Mouse (Mus musculus): ENCODE results near the gene Ttc7b.

Gene Ttc7b

GRCm38 (mm10) chr12:100381941-100382340 lies 138.7 kb downstream of the Ttc7b start:
- DNase-seq (ENCODE audit: low spot score): no peak

GRCm38 (mm10) chr12:100380697-100381291 lies 139.8 kb downstream of the Ttc7b start:
- no peak for DNase-seq (ENCODE audit: low spot score)

GRCm38 (mm10) chr12:100379833-100380232 lies 140.8 kb downstream of the Ttc7b start:
- no peak for DNase-seq (ENCODE audit: low spot score)

GRCm38 (mm10) chr12:100378266-100378665 lies 142.4 kb downstream of the Ttc7b start:
- DNase-seq (ENCODE audit: low spot score): no peak

GRCm38 (mm10) chr12:100377791-100378190 lies 142.8 kb downstream of the Ttc7b start:
- no peak for DNase-seq (ENCODE audit: low spot score)

GRCm38 (mm10) chr12:100375801-100376200 lies 144.8 kb downstream of the Ttc7b start:
- DNase-seq (ENCODE audit: low spot score): no peak

- no peak for DNase-seq (ENCODE audit: low spot score)
Measured at GRCm38 (mm10) chr12:100372785-100373184, 147.8 kb downstream of the Ttc7b start.

- DNase-seq (ENCODE audit: low spot score): no peak
Measured at GRCm38 (mm10) chr12:100372015-100372414, 148.6 kb downstream of the Ttc7b start.

GRCm38 (mm10) chr12:100369786-100370185 lies 150.8 kb downstream of the Ttc7b start:
- DNase-seq (ENCODE audit: low spot score): no peak

GRCm38 (mm10) chr12:100369220-100369619 lies 151.4 kb downstream of the Ttc7b start:
- DNase-seq (ENCODE audit: low spot score): no peak

- no peak for DNase-seq (ENCODE audit: low spot score)
Measured at GRCm38 (mm10) chr12:100361330-100361729, 159.3 kb downstream of the Ttc7b start.

GRCm38 (mm10) chr12:100358040-100358620 lies 162.5 kb downstream of the Ttc7b start:
- no peak for DNase-seq (ENCODE audit: low spot score)

GRCm38 (mm10) chr12:100356407-100356806 lies 164.2 kb downstream of the Ttc7b start:
- no peak for DNase-seq (ENCODE audit: low spot score)

- DNase-seq (ENCODE audit: low spot score): no peak
Measured at GRCm38 (mm10) chr12:100355565-100355964, 165.1 kb downstream of the Ttc7b start.

- no peak for DNase-seq (ENCODE audit: low spot score)
Measured at GRCm38 (mm10) chr12:100353954-100354353, 166.7 kb downstream of the Ttc7b start.

- DNase-seq (ENCODE audit: low spot score): no peak
Measured at GRCm38 (mm10) chr12:100353075-100353782, 167.4 kb downstream of the Ttc7b start.

- DNase-seq (ENCODE audit: low spot score): no peak
Measured at GRCm38 (mm10) chr12:100352094-100352493, 168.5 kb downstream of the Ttc7b start.

GRCm38 (mm10) chr12:100343554-100343953 lies 177.1 kb downstream of the Ttc7b start:
- DNase-seq (ENCODE audit: low spot score): no peak

- no peak for DNase-seq (ENCODE audit: low spot score)
Measured at GRCm38 (mm10) chr12:100341614-100342013, 179.0 kb downstream of the Ttc7b start.

GRCm38 (mm10) chr12:100340901-100341460 lies 179.6 kb downstream of the Ttc7b start:
- no peak for DNase-seq (ENCODE audit: low spot score)

- no peak for DNase-seq (ENCODE audit: low spot score)
Measured at GRCm38 (mm10) chr12:100338055-100338454, 182.6 kb downstream of the Ttc7b start.

GRCm38 (mm10) chr12:100337351-100338018 lies 183.1 kb downstream of the Ttc7b start:
- DNase-seq (ENCODE audit: low spot score): no peak

All from ovary, adult 18-20 months (tissue).